Comparison of ENCODE assay signal across 8 mouse cellular contexts in genomic region chr5:139459938-139460337, GRCm38 (mm10). TPM values are rescaled to one million over a fixed set of nuclear protein-coding genes. Genes with fewer than 3 reads are reported as not detected.
DNase-seq lines count a peak whose midpoint lies in the region; ATAC-seq and TF ChIP-seq lines count a peak whose summit lies in the region.

No protein-coding gene starts in this region.

- H3K4me2 ChIP-seq in embryonic facial prominence, embryonic 11.5 days (ENCODE audit: low read depth, low read length) = peak overlapping the region; percentile 88
- peak overlapping the region; percentile 61 for H3K4me2 ChIP-seq in hindbrain, postnatal 0 days (ENCODE audit: low read depth, low read length)
- peak overlapping the region; percentile 84 for H3K4me2 ChIP-seq in midbrain, postnatal 0 days (ENCODE audit: low read depth, low read length, poor library complexity, severe bottlenecking)

- H3K4me1 ChIP-seq in embryonic facial prominence, embryonic 11.5 days (ENCODE audit: control insufficient read depth, insufficient read depth, low read length) = no peaks in the 10 kb centered on the region
- H3K4me1 ChIP-seq in hindbrain, postnatal 0 days (ENCODE audit: insufficient read depth, low read length) = 0 out of 2 replicates have a peak, but pooled peaks cover 6% of the 10 kb centered on the region
- peaks cover 7% of the 10 kb centered on the region for H3K4me1 ChIP-seq in midbrain, postnatal 0 days (ENCODE audit: insufficient read depth, low read length)

- peak overlapping the region; percentile 74 for H3K4me3 ChIP-seq in left cerebral cortex, adult 2 months
- H3K4me3 ChIP-seq in embryonic facial prominence, embryonic 11.5 days (ENCODE audit: low read depth, low read length) = peak overlapping the region; percentile 65
- peak overlapping the region; percentile 50 for H3K4me3 ChIP-seq in hindbrain, postnatal 0 days (ENCODE audit: low read length)
- H3K4me3 ChIP-seq in midbrain, postnatal 0 days (ENCODE audit: low read depth, low read length) = peak overlapping the region; percentile 55

- peak overlapping the region; percentile 86 for H3K27ac ChIP-seq in left cerebral cortex, adult 2 months
- H3K27ac ChIP-seq in embryonic facial prominence, embryonic 11.5 days (replicated peaks; ENCODE audit: low read depth, low read length) = no peak overlapping the region
- no peak overlapping the region for H3K27ac ChIP-seq in hindbrain, postnatal 0 days
- no peak overlapping the region for H3K27ac ChIP-seq in midbrain, postnatal 0 days (ENCODE audit: low read depth, low read length)

- WGBS in embryonic facial prominence, embryonic 11.5 days = 12% methylated on average over 10 of the region's 10 CpGs
- WGBS in hindbrain, postnatal 0 days = 8% methylated on average over 10 of the region's 10 CpGs
- WGBS in midbrain, postnatal 0 days = 8% methylated on average over 10 of the region's 10 CpGs

- H3K9ac ChIP-seq in embryonic facial prominence, embryonic 11.5 days (replicated peaks; ENCODE audit: low read length) = peak overlapping the region; percentile 62
- peak overlapping the region; percentile 43 for H3K9ac ChIP-seq in hindbrain, postnatal 0 days (replicated peaks; ENCODE audit: low read length)
- H3K9ac ChIP-seq in midbrain, postnatal 0 days (replicated peaks; ENCODE audit: low read length, poor library complexity, severe bottlenecking) = peak overlapping the region; percentile 59

- H3K27me3 ChIP-seq in embryonic facial prominence, embryonic 11.5 days (ENCODE audit: control insufficient read depth, insufficient read depth, low read length) = no peaks in the 10 kb centered on the region
- no peaks in the 10 kb centered on the region for H3K27me3 ChIP-seq in hindbrain, postnatal 0 days (ENCODE audit: insufficient read depth, low read length)
- no peaks in the 10 kb centered on the region for H3K27me3 ChIP-seq in midbrain, postnatal 0 days (ENCODE audit: insufficient read depth, low read length)

- intact Hi-C loops in left cerebral cortex, adult 2 months (cut with DNase I) = loop anchor here (2.0 to 5.0 kb wide), 2 partner anchors 23 to 63 kb away; no protein-coding TSS in a partner anchor

- ATAC-seq in embryonic facial prominence, embryonic 11.5 days (replicated peaks; ENCODE audit: insufficient number of reproducible peaks, low FRiP score, low TSS enrichment, low read depth) = peak; percentile 25; the same call in 1 of the 2 replicates
- ATAC-seq in hindbrain, postnatal 0 days = no peak
- peak; percentile 42; the same call in 1 of the 2 replicates for ATAC-seq in midbrain, postnatal 0 days (ENCODE audit: low FRiP score)
- ATAC-seq in cerebellum, adult (ENCODE audit: insufficient number of reproducible peaks, low FRiP score, low TSS enrichment) = no peak

- TF ChIP-seq CTCF in left cerebral cortex, adult 2 months (IDR thresholded peaks at IDR 0.05) = no peak
- no peak for TF ChIP-seq CTCF in hindbrain, postnatal 0 days (IDR thresholded peaks at IDR 0.05; ENCODE audit: low read depth)
- no peak for TF ChIP-seq CTCF in midbrain, postnatal 0 days (IDR thresholded peaks at IDR 0.05)

- no peak for DNase-seq in left cerebral cortex, adult 2 months (ENCODE audit: extremely low spot score in 1 of 2, low spot score in 2 of 2)
- no peak for DNase-seq in left cerebral cortex, adult 9 months (ENCODE audit: low spot score in 2 of 2)
- DNase-seq in embryonic facial prominence, embryonic 11.5 days (ENCODE audit: low spot score) = peak; percentile 1
- no peak for DNase-seq in hindbrain, postnatal 0 days (ENCODE audit: low spot score)
- DNase-seq in midbrain, postnatal 0 days (ENCODE audit: low spot score) = no peak
- no peak for DNase-seq in adipocyte (ENCODE audit: low spot score)
- DNase-seq in left cerebral cortex, adult 11 months (ENCODE audit: low spot score) = no peak

- no peaks in the 10 kb centered on the region for H3K9me3 ChIP-seq in embryonic facial prominence, embryonic 11.5 days (replicated peaks; ENCODE audit: control insufficient read depth, low read length)
- no peaks in the 10 kb centered on the region for H3K9me3 ChIP-seq in hindbrain, postnatal 0 days (ENCODE audit: low read length)
- H3K9me3 ChIP-seq in midbrain, postnatal 0 days (ENCODE audit: low read length) = no peaks in the 10 kb centered on the region

- H3K36me3 ChIP-seq in embryonic facial prominence, embryonic 11.5 days (replicated peaks; ENCODE audit: control insufficient read depth, insufficient read depth, low read depth, low read length) = no peaks in the 10 kb centered on the region
- H3K36me3 ChIP-seq in hindbrain, postnatal 0 days (ENCODE audit: insufficient read depth, low read length) = no peaks in the 10 kb centered on the region
- peaks cover 4% of the 10 kb centered on the region; the same call in 1 of the 2 replicates for H3K36me3 ChIP-seq in midbrain, postnatal 0 days (ENCODE audit: insufficient read depth, low read length)

RNA-seq across cellular contexts. Expression of gene 3110082I17Rik, which starts 0.4 kb away (rescaled TPM):
- 10 to 100 TPM; 16.3 to 17.9 TPM for total RNA-seq in left cerebral cortex, adult 2 months (2021)
- polyA plus RNA-seq in embryonic facial prominence, embryonic 11.5 days (2014; fragmentation: Nextera tagmentation; extraction: Ambion mirVana) = 27.1 and 28.8 TPM in 2 replicates
- total RNA-seq in hindbrain, postnatal 0 days (2014; rRNA removed) = 6.1 and 12.8 TPM in 2 replicates
- 17.1 and 18.2 TPM in 2 replicates for polyA plus RNA-seq in hindbrain, postnatal 0 days (2015; fragmentation: Nextera tagmentation; extraction: Ambion mirVana)
- total RNA-seq in midbrain, postnatal 0 days (2014; rRNA removed) = 4.3 and 7.9 TPM in 2 replicates
- polyA plus RNA-seq in midbrain, postnatal 0 days (2015; fragmentation: Nextera tagmentation; extraction: Ambion mirVana) = 14.9 and 15.1 TPM in 2 replicates

RNA-seq across cellular contexts. Expression of gene Zfand2a, which starts 24.4 kb away (rescaled TPM):
- total RNA-seq in left cerebral cortex, adult 2 months (2021) = 10 to 100 TPM; 53.9 to 60.0 TPM
- 5.4 and 6.4 TPM in 2 replicates for polyA plus RNA-seq in embryonic facial prominence, embryonic 11.5 days (2014; fragmentation: Nextera tagmentation; extraction: Ambion mirVana)
- total RNA-seq in hindbrain, postnatal 0 days (2014; rRNA removed) = 55.2 and 61.1 TPM in 2 replicates
- 19.4 and 26.2 TPM in 2 replicates for polyA plus RNA-seq in hindbrain, postnatal 0 days (2015; fragmentation: Nextera tagmentation; extraction: Ambion mirVana)
- total RNA-seq in midbrain, postnatal 0 days (2014; rRNA removed) = 56.5 and 60.6 TPM in 2 replicates
- polyA plus RNA-seq in midbrain, postnatal 0 days (2015; fragmentation: Nextera tagmentation; extraction: Ambion mirVana) = 30.4 and 35.0 TPM in 2 replicates

RNA-seq across cellular contexts. Expression of gene Gper1, which starts 37.0 kb away (rescaled TPM):
- 1 to 10 TPM; 2.5 to 2.8 TPM for total RNA-seq in left cerebral cortex, adult 2 months (2021)
- 0.42 and 0.82 TPM in 2 replicates for polyA plus RNA-seq in embryonic facial prominence, embryonic 11.5 days (2014; fragmentation: Nextera tagmentation; extraction: Ambion mirVana)
- total RNA-seq in hindbrain, postnatal 0 days (2014; rRNA removed) = 5.8 and 9.6 TPM in 2 replicates
- polyA plus RNA-seq in hindbrain, postnatal 0 days (2015; fragmentation: Nextera tagmentation; extraction: Ambion mirVana) = 5.6 and 6.2 TPM in 2 replicates
- total RNA-seq in midbrain, postnatal 0 days (2014; rRNA removed) = 5.8 and 8.9 TPM in 2 replicates
- 5.8 and 7.1 TPM in 2 replicates for polyA plus RNA-seq in midbrain, postnatal 0 days (2015; fragmentation: Nextera tagmentation; extraction: Ambion mirVana)

RNA-seq across cellular contexts. Expression of gene C130050O18Rik, which starts 54.9 kb away (rescaled TPM):
- total RNA-seq in left cerebral cortex, adult 2 months (2021) = under 1 TPM; 0.29 to 0.63 TPM
- 0.18 and 0.27 TPM in 2 replicates for polyA plus RNA-seq in embryonic facial prominence, embryonic 11.5 days (2014; fragmentation: Nextera tagmentation; extraction: Ambion mirVana)
- total RNA-seq in hindbrain, postnatal 0 days (2014; rRNA removed) = 1.1 TPM in 1 of 2 replicates, not detected in the other
- polyA plus RNA-seq in hindbrain, postnatal 0 days (2015; fragmentation: Nextera tagmentation; extraction: Ambion mirVana) = 0.34 TPM in 1 of 2 replicates, not detected in the other
- 0.19 TPM in 1 of 2 replicates, not detected in the other for total RNA-seq in midbrain, postnatal 0 days (2014; rRNA removed)
- 0.17 TPM in 1 of 2 replicates, not detected in the other for polyA plus RNA-seq in midbrain, postnatal 0 days (2015; fragmentation: Nextera tagmentation; extraction: Ambion mirVana)

Comparison
In these comparisons a context has a peak if more than half of its experiments do, and no peak if none do; other contexts are left out.
1. ATAC-seq: peak in embryonic facial prominence, embryonic 11.5 days (single experiment) and midbrain, postnatal 0 days (single experiment); none in hindbrain, postnatal 0 days (single experiment) and cerebellum, adult (single experiment).
2. Peak in every context shown above with its lines, with median percentiles within 50 percentile points of each other: H3K4me3 ChIP-seq, H3K4me2 ChIP-seq and H3K9ac ChIP-seq.